Mouse (Mus musculus): ENCODE measurements around the gene Kcnj16. TPM values are rescaled to one million over a fixed set of nuclear protein-coding genes. Genes with fewer than 3 reads are reported as not detected.

The Kcnj16 gene
- polyA plus RNA-seq, 1 experiment from 2014 or later: 0.04 TPM

- Histone ChIP-seq H3K27me3 (ENCODE audit: control insufficient read depth, insufficient read depth, low read length) (no peaks in the 10 kb centered on the region), H3K4me1 (ENCODE audit: control insufficient read depth, insufficient read depth, low read length) (no peaks in the 10 kb centered on the region), H3K4me2 (no peak overlapping the region), H3K27ac (ENCODE audit: low read depth, low read length) (no peak overlapping the region), H3K9ac (ENCODE audit: low read length) (no peak overlapping the region), H3K36me3 (ENCODE audit: control insufficient read depth, insufficient read depth, low read length) (no peaks in the 10 kb centered on the region), H3K9me3 (ENCODE audit: control insufficient read depth, low read length) (no peaks in the 10 kb centered on the region), H3K4me3 (ENCODE audit: low read depth, low read length) (no peak overlapping the region)
- no peak for DNase-seq (ENCODE audit: low spot score, missing footprints)
- 80% methylated on average over 1 of the region's 1 CpGs for WGBS
- ATAC-seq (ENCODE audit: low FRiP score): no peak
These were observed 17.7 kb downstream of the Kcnj16 start for GRCm38 (mm10) chr11:110985508-110985907.

DNA sequence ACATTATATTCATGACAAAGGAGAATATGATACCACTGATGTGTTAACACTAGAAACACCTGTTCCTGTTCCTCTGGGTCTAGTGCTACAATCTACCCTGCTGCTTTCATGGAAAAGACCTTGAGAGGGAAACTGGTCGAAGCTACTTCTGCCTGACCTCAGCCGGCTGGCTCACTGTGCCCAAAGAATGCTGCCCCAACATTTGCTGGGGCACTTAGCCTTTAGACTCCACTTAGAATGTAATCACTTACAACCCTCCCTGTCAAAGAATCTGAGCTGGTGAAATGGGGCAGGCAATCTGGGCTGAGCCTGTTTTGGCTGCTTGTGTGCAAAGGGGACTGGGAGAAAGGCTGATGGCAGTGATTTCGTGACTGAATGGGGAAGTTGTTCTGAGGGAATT lies 18.1 kb downstream of the Kcnj16 start:
- WGBS: 49% methylated on average over 3 of the region's 3 CpGs
- H3K4me1 ChIP-seq (ENCODE audit: control insufficient read depth, insufficient read depth, low read length): no peaks in the 10 kb centered on the region
- H3K36me3 ChIP-seq (ENCODE audit: control insufficient read depth, insufficient read depth, low read length): no peaks in the 10 kb centered on the region
- H3K9me3 ChIP-seq (ENCODE audit: control insufficient read depth, low read length): no peaks in the 10 kb centered on the region
- DNase-seq (ENCODE audit: low spot score, missing footprints): no peak
- no peaks in the 10 kb centered on the region for H3K27me3 ChIP-seq (ENCODE audit: control insufficient read depth, insufficient read depth, low read length)
- no peak for ATAC-seq (ENCODE audit: low FRiP score)
- H3K4me3 ChIP-seq (ENCODE audit: low read depth, low read length): no peak overlapping the region
- H3K27ac ChIP-seq (ENCODE audit: low read depth, low read length): no peak overlapping the region
- H3K9ac ChIP-seq (ENCODE audit: low read length): no peak overlapping the region
- no peak overlapping the region for H3K4me2 ChIP-seq

DNA sequence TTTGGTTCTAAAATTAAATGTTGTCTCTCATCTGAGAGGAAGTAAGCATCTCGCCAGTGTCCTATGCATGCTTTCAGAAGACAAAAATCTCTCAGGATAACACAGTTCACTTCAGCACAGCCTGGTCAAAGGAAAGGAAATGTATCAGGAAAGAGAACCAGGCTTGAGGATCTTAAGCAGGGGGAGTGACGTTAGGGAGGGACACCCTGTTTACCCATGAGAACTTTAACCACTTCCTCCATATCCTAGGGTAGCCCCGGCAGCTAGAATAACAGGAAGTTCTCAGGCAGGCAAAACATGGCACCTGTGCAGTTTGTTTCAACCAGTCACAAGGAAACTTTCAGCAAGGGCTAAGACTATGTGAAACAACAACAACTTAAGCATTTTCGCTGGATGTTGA lies 25.8 kb downstream of the Kcnj16 start:
- H3K4me3 ChIP-seq (ENCODE audit: low read depth, low read length): no peak overlapping the region
- H3K9ac ChIP-seq (ENCODE audit: low read length): no peak overlapping the region
- 78% methylated on average over 4 of the region's 4 CpGs for WGBS
- H3K9me3 ChIP-seq (ENCODE audit: control insufficient read depth, low read length): no peaks in the 10 kb centered on the region
- H3K36me3 ChIP-seq (ENCODE audit: control insufficient read depth, insufficient read depth, low read length): no peaks in the 10 kb centered on the region
- DNase-seq (ENCODE audit: low spot score, missing footprints): no peak
- no peaks in the 10 kb centered on the region for H3K27me3 ChIP-seq (ENCODE audit: control insufficient read depth, insufficient read depth, low read length)
- H3K4me1 ChIP-seq (ENCODE audit: control insufficient read depth, insufficient read depth, low read length): no peaks in the 10 kb centered on the region
- no peak overlapping the region for H3K27ac ChIP-seq (ENCODE audit: low read depth, low read length)
- no peak for ATAC-seq (ENCODE audit: low FRiP score)
- no peak overlapping the region for H3K4me2 ChIP-seq

- H3K4me3 ChIP-seq (ENCODE audit: low read depth, low read length): no peak overlapping the region
- H3K36me3 ChIP-seq (ENCODE audit: control insufficient read depth, insufficient read depth, low read length): no peaks in the 10 kb centered on the region
- H3K4me2 ChIP-seq: no peak overlapping the region
- 26% methylated on average over 9 of the region's 9 CpGs for WGBS
- H3K9me3 ChIP-seq (ENCODE audit: control insufficient read depth, low read length): no peaks in the 10 kb centered on the region
- no peak for ATAC-seq (ENCODE audit: low FRiP score)
- H3K9ac ChIP-seq (ENCODE audit: low read length): no peak overlapping the region
- H3K4me1 ChIP-seq (ENCODE audit: control insufficient read depth, insufficient read depth, low read length): no peaks in the 10 kb centered on the region
- no peaks in the 10 kb centered on the region for H3K27me3 ChIP-seq (ENCODE audit: control insufficient read depth, insufficient read depth, low read length)
- H3K27ac ChIP-seq (ENCODE audit: low read depth, low read length): no peak overlapping the region
- DNase-seq (ENCODE audit: low spot score, missing footprints): no peak
These were observed 29.4 kb downstream of the Kcnj16 start for GRCm38 (mm10) chr11:110997211-110997610.

GRCm38 (mm10) chr11:111005103-111005502 lies 37.3 kb downstream of the Kcnj16 start:
- Histone ChIP-seq H3K9ac (ENCODE audit: low read length) (no peak overlapping the region), H3K27me3 (ENCODE audit: control insufficient read depth, insufficient read depth, low read length) (no peaks in the 10 kb centered on the region), H3K4me2 (no peak overlapping the region), H3K4me1 (ENCODE audit: control insufficient read depth, insufficient read depth, low read length) (no peaks in the 10 kb centered on the region), H3K9me3 (ENCODE audit: control insufficient read depth, low read length) (no peaks in the 10 kb centered on the region), H3K36me3 (ENCODE audit: control insufficient read depth, insufficient read depth, low read length) (no peaks in the 10 kb centered on the region), H3K27ac (ENCODE audit: low read depth, low read length) (no peak overlapping the region), H3K4me3 (ENCODE audit: low read depth, low read length) (no peak overlapping the region)
- WGBS: 86% methylated on average over 3 of the region's 3 CpGs
- no peak for ATAC-seq (ENCODE audit: low FRiP score)
- no peak for DNase-seq (ENCODE audit: low spot score, missing footprints)

DNA sequence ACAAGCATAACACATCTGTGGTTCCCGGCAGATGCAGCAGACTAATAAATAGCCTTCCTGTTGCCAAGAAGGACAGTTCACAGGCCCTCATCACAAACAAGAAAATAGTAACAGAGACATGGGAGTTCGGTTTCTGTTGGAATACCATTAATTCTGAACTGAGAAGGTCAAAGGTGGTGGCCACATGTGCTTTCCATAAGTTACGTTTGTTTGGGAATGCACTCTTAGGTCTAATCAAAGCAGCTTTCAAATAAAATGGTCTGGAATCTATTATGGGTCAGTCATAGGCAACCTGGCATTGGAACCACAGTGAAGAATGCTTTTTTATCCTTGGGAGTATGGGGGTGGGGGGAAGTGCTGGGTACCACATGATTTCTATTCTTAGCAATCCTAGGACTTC lies 41.6 kb downstream of the Kcnj16 start:
- Histone ChIP-seq H3K4me2 (no peak overlapping the region), H3K36me3 (ENCODE audit: control insufficient read depth, insufficient read depth, low read length) (no peaks in the 10 kb centered on the region), H3K27me3 (ENCODE audit: control insufficient read depth, insufficient read depth, low read length) (no peaks in the 10 kb centered on the region), H3K4me3 (ENCODE audit: low read depth, low read length) (no peak overlapping the region), H3K27ac (ENCODE audit: low read depth, low read length) (no peak overlapping the region), H3K9ac (ENCODE audit: low read length) (no peak overlapping the region), H3K4me1 (ENCODE audit: control insufficient read depth, insufficient read depth, low read length) (no peaks in the 10 kb centered on the region), H3K9me3 (ENCODE audit: control insufficient read depth, low read length) (no peaks in the 10 kb centered on the region)
- WGBS: 80% methylated on average over 3 of the region's 3 CpGs
- DNase-seq (ENCODE audit: low spot score, missing footprints) (peak; percentile 10), ATAC-seq (ENCODE audit: low FRiP score) (no peak)

DNA sequence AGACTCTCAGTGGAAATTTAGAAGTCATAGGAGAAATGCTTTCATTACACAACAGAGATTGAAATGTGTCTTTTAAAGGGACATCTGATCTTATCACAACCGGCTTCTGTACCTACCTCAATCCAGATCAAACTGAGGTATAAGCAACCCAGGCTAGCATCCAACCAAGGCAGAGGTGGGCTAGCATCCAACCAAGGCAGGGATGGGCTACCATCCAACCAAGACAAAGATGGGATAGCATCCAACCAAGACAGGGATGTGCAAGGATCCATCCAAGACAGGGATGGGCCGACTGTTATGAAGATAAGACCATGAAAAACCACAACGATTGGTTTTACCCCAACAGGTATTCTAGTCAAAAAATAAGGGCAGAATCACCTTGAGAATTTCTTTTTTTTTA lies 48.4 kb downstream of the Kcnj16 start:
- Histone ChIP-seq H3K9ac (ENCODE audit: low read length) (no peak overlapping the region), H3K27me3 (ENCODE audit: control insufficient read depth, insufficient read depth, low read length) (no peaks in the 10 kb centered on the region), H3K9me3 (ENCODE audit: control insufficient read depth, low read length) (no peaks in the 10 kb centered on the region), H3K36me3 (ENCODE audit: control insufficient read depth, insufficient read depth, low read length) (no peaks in the 10 kb centered on the region), H3K4me1 (ENCODE audit: control insufficient read depth, insufficient read depth, low read length) (no peaks in the 10 kb centered on the region), H3K4me2 (no peak overlapping the region), H3K27ac (ENCODE audit: low read depth, low read length) (no peak overlapping the region), H3K4me3 (ENCODE audit: low read depth, low read length) (no peak overlapping the region)
- DNase-seq (ENCODE audit: low spot score, missing footprints) (peak; percentile 28), ATAC-seq (ENCODE audit: low FRiP score) (no peak)
- 93% methylated on average over 3 of the region's 3 CpGs for WGBS

- no peak overlapping the region for H3K27ac ChIP-seq (ENCODE audit: low read depth, low read length)
- ATAC-seq (ENCODE audit: low FRiP score) (no peak), DNase-seq (ENCODE audit: low spot score, missing footprints) (peak; percentile 44)
- no peaks in the 10 kb centered on the region for H3K27me3 ChIP-seq (ENCODE audit: control insufficient read depth, insufficient read depth, low read length)
- no peak overlapping the region for H3K4me2 ChIP-seq
- H3K36me3 ChIP-seq (ENCODE audit: control insufficient read depth, insufficient read depth, low read length): no peaks in the 10 kb centered on the region
- 50% methylated on average over 2 of the region's 2 CpGs for WGBS
- H3K9me3 ChIP-seq (ENCODE audit: control insufficient read depth, low read length): no peaks in the 10 kb centered on the region
- H3K4me1 ChIP-seq (ENCODE audit: control insufficient read depth, insufficient read depth, low read length): peaks cover 3% of the 10 kb centered on the region; the same call in 1 of the 2 replicates
- no peak overlapping the region for H3K9ac ChIP-seq (ENCODE audit: low read length)
- no peak overlapping the region for H3K4me3 ChIP-seq (ENCODE audit: low read depth, low read length)
These were observed 52.4 kb downstream of the Kcnj16 start for GRCm38 (mm10) chr11:111020211-111020610.

DNA sequence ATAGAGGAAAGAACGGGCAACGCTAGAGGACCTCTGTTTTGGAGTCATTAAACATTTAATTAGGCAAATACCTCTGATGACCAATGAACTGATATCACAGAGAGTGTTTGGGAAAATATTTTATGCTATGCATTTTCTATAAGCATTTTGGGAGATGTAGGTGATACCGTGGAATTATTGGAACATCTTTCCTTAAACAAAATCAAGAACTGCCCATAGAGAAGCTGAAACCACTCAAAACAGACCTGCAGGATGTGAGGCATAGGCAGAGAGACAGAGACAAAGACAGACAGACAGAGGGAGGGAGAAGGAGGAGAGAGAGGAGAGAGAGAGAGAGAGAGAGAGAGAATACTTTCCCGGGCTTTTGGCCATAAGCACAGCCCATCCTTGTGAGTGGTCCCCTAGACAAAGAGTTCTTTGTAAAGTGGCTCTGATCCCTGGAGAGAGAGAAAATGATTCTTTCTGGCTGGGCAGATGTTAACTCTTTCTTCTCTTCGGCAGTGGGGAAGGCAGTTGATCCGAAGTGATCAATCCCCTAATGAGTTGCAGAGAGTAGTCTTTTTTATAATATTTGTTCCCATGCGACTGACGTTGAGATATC lies 54.9 kb downstream of the Kcnj16 start:
- no peaks in the 10 kb centered on the region for H3K36me3 ChIP-seq (ENCODE audit: control insufficient read depth, insufficient read depth, low read length)
- WGBS: 45% methylated on average over 8 of the region's 8 CpGs
- H3K9me3 ChIP-seq (ENCODE audit: control insufficient read depth, low read length): no peaks in the 10 kb centered on the region
- H3K4me3 ChIP-seq (ENCODE audit: low read depth, low read length): no peak overlapping the region
- H3K4me2 ChIP-seq: no peak overlapping the region
- no peak overlapping the region for H3K27ac ChIP-seq (ENCODE audit: low read depth, low read length)
- no peak overlapping the region for H3K9ac ChIP-seq (ENCODE audit: low read length)
- peak; percentile 83 for DNase-seq (ENCODE audit: low spot score, missing footprints)
- H3K27me3 ChIP-seq (ENCODE audit: control insufficient read depth, insufficient read depth, low read length): no peaks in the 10 kb centered on the region
- H3K4me1 ChIP-seq (ENCODE audit: control insufficient read depth, insufficient read depth, low read length): peaks cover 3% of the 10 kb centered on the region; the same call in 1 of the 2 replicates
- ATAC-seq (ENCODE audit: low FRiP score): peak; percentile 82
